In genomic region chr13:53755046-53755615, GRCm38 (mm10) we compare ENCODE assay signal across 19 mouse cellular contexts.
A peak's percentile ranks its signal among the peaks of the same experiment; 100 is the strongest.
DNase-seq lines count a peak whose midpoint lies in the region; ATAC-seq lines count a peak whose summit lies in the region.
"Had no signal": no experiment of that assay in that cellular context is flagged by ENCODE, and none has a peak within 500 bp of the region (broad histone marks: within the 10 kb centered on the region; RNA-seq: fewer than 3 reads in every experiment).

No protein-coding gene starts in this region.

- no peaks in the 10 kb centered on the region for H3K9me3 ChIP-seq in heart, embryonic 14.5 days (ENCODE audit: control insufficient read depth, low read length)
- H3K9me3 ChIP-seq in embryonic facial prominence, embryonic 14.5 days (ENCODE audit: control insufficient read depth, low read length), result no peaks in the 10 kb centered on the region
- H3K9me3 ChIP-seq in midbrain, embryonic 15.5 days, result no peaks in the 10 kb centered on the region
- H3K9me3 ChIP-seq: limb, embryonic 15.5 days; megakaryocyte, embryonic 14.5 days; neural tube, embryonic 12.5 days; stomach, embryonic 15.5 days had no signal

- DNase-seq in heart, postnatal 10 days, result no peak
- peak; percentile 40 for DNase-seq in embryo, embryonic 11 days
- DNase-seq in embryonic facial prominence, embryonic 14.5 days (ENCODE audit: low spot score), result peak; percentile 66
- DNase-seq in adrenal gland, postnatal 10 days, result no peak
- no peak for DNase-seq in kidney, postnatal 14 days
- DNase-seq: cerebellum, postnatal 36 days; gastrocnemius, postnatal 25 days; kidney, postnatal 25 days; layer of hippocampus, postnatal 36 days; lung, embryonic 14.5 days; thymus, postnatal 25 days had no signal

- peak overlapping the region; percentile 22; the same call in 1 of the 2 replicates for H3K9ac ChIP-seq in heart, embryonic 14.5 days (ENCODE audit: low read length)
- no peak overlapping the region for H3K9ac ChIP-seq in embryonic facial prominence, embryonic 14.5 days (ENCODE audit: low read depth, low read length)
- H3K9ac ChIP-seq in midbrain, embryonic 15.5 days, result no peak overlapping the region
- H3K9ac ChIP-seq: limb, embryonic 15.5 days; lung, embryonic 14.5 days; neural tube, embryonic 12.5 days; stomach, embryonic 15.5 days had no signal

- peak overlapping the region; percentile 42 to 73 for H3K27ac ChIP-seq in heart, embryonic 14.5 days (replicated peaks in 1 of 2; ENCODE audit: control insufficient read depth in 1 of 2, insufficient read depth in 1 of 2, low read depth in 2 of 2, low read length in 2 of 2)
- no peak overlapping the region for H3K27ac ChIP-seq in embryonic facial prominence, embryonic 14.5 days (replicated peaks; ENCODE audit: low read depth, low read length)
- H3K27ac ChIP-seq in midbrain, embryonic 15.5 days, result peak overlapping the region; percentile 5; the same call in 1 of the 2 replicates
- H3K27ac ChIP-seq: limb, embryonic 15.5 days; neural tube, embryonic 12.5 days; stomach, embryonic 15.5 days had no signal

- H3K36me3 ChIP-seq in heart, embryonic 14.5 days (ENCODE audit: control insufficient read depth, insufficient read depth, low read length), result no peaks in the 10 kb centered on the region
- H3K36me3 ChIP-seq in embryonic facial prominence, embryonic 14.5 days (ENCODE audit: control insufficient read depth, insufficient read depth, low read length), result no peaks in the 10 kb centered on the region
- no peaks in the 10 kb centered on the region for H3K36me3 ChIP-seq in midbrain, embryonic 15.5 days (replicated peaks)
- H3K36me3 ChIP-seq: limb, embryonic 15.5 days; neural tube, embryonic 12.5 days; stomach, embryonic 15.5 days had no signal

- H3K27me3 ChIP-seq in heart, embryonic 14.5 days (ENCODE audit: control insufficient read depth, insufficient read depth, low read length), result peaks cover 13% of the 10 kb centered on the region
- 0 out of 2 replicates have a peak, but pooled peaks cover 3% of the 10 kb centered on the region for H3K27me3 ChIP-seq in embryonic facial prominence, embryonic 14.5 days (replicated peaks; ENCODE audit: control insufficient read depth, insufficient read depth, low read length)
- H3K27me3 ChIP-seq in midbrain, embryonic 15.5 days (replicated peaks), result 0 out of 2 replicates have a peak, but pooled peaks cover 3% of the 10 kb centered on the region
- H3K27me3 ChIP-seq: neural tube, embryonic 12.5 days; stomach, embryonic 15.5 days had no signal

- H3K4me3 ChIP-seq in heart, embryonic 14.5 days (ENCODE audit: control insufficient read depth in 1 of 2, insufficient read depth in 1 of 2, low read depth in 1 of 2, low read length in 2 of 2), result 0 out of 4 replicates have a peak overlapping the region, but pooled peaks of 1 of the 2 experiments have one; percentile 3
- H3K4me3 ChIP-seq in embryonic facial prominence, embryonic 14.5 days (ENCODE audit: low read depth, low read length), result no peak overlapping the region
- H3K4me3 ChIP-seq in midbrain, embryonic 15.5 days, result no peak overlapping the region
- H3K4me3 ChIP-seq: limb, embryonic 15.5 days; megakaryocyte, embryonic 14.5 days; neural tube, embryonic 12.5 days; stomach, embryonic 15.5 days had no signal

- H3K4me1 ChIP-seq in heart, embryonic 14.5 days (ENCODE audit: control insufficient read depth in 2 of 2, insufficient read depth in 2 of 2, low read length in 2 of 2), result peaks cover 16 to 19% of the 10 kb centered on the region in 2 experiments
- peaks cover 21% of the 10 kb centered on the region for H3K4me1 ChIP-seq in embryonic facial prominence, embryonic 14.5 days (ENCODE audit: control insufficient read depth, insufficient read depth, low read length)
- peaks cover 18% of the 10 kb centered on the region for H3K4me1 ChIP-seq in midbrain, embryonic 15.5 days
- H3K4me1 ChIP-seq: megakaryocyte, embryonic 14.5 days; stomach, embryonic 15.5 days had no signal

- ATAC-seq in heart, embryonic 14.5 days (ENCODE audit: insufficient number of reproducible peaks, insufficient read depth, low FRiP score, low read depth), result no peak
- peak; percentile 67 for ATAC-seq in embryonic facial prominence, embryonic 14.5 days (ENCODE audit: low read depth)
- ATAC-seq in midbrain, embryonic 15.5 days (replicated peaks), result peak; percentile 75
- ATAC-seq: inflammation-experienced regulatory T-cells, adult 6 months; Patski had no signal

- WGBS in heart, embryonic 14.5 days, result 22% methylated on average over 11 of the region's 11 CpGs
- 22% methylated on average over 11 of the region's 11 CpGs for WGBS in embryonic facial prominence, embryonic 14.5 days
- WGBS in midbrain, embryonic 15.5 days, result 30% methylated on average over 11 of the region's 11 CpGs

- H3K4me2 ChIP-seq in heart, embryonic 14.5 days (ENCODE audit: low read length), result peak overlapping the region; percentile 40
- no peak overlapping the region for H3K4me2 ChIP-seq in embryonic facial prominence, embryonic 14.5 days (ENCODE audit: low read depth, low read length)
- H3K4me2 ChIP-seq in midbrain, embryonic 15.5 days, result no peak overlapping the region; the same call in 1 of the 2 replicates
- H3K4me2 ChIP-seq: limb, embryonic 15.5 days; lung, embryonic 14.5 days; neural tube, embryonic 12.5 days; stomach, embryonic 15.5 days had no signal

- intact Hi-C loops in heart, postnatal 10 days (cut with DNase I), result no loop called here

Comparison
In these comparisons a context has a peak if more than half of its experiments do, and no peak if none do; other contexts are left out.
1. DNase-seq: peak in embryo, embryonic 11 days (single experiment) and embryonic facial prominence, embryonic 14.5 days (single experiment); none in heart, postnatal 10 days (0 of 2), adrenal gland, postnatal 10 days (single experiment) and kidney, postnatal 14 days (single experiment).